Mouse (Mus musculus) neural tube, embryonic 14.5 days (tissue): ENCODE measurements around the gene Erg. TPM values are rescaled to one million over a fixed set of nuclear protein-coding genes. Genes with fewer than 3 reads are reported as not detected.

Experiments used
- ATAC-seq: fragments of 200-750 bp; cut with Nextera tagmentation; 2 replicates; pipeline ENCODE4 v1.8.0; 2017; ENCODE audit warnings: low read depth, mild to moderate bottlenecking, moderate TSS enrichment, moderate library complexity
- H3K27ac ChIP-seq: fragments of 300-500 bp; sonication (generic); 2 replicates; pipeline ENCODE4 v1.5.1; 2014; ENCODE audit warnings: low read depth, mild to moderate bottlenecking, control low read depth, low read length, moderate library complexity, mixed read lengths
- H3K27me3 ChIP-seq: fragments of 300-500 bp; sonication (generic); 2 replicates; pipeline ENCODE4 v1.6.1; 2014; ENCODE audit warnings: low read length; ENCODE audit not compliant: control insufficient read depth, insufficient read depth
- H3K36me3 ChIP-seq: fragments of 300-500 bp; sonication (generic); 2 replicates; pipeline ENCODE4 v1.6.1; 2014; ENCODE audit warnings: low read length, mixed read lengths; ENCODE audit not compliant: control insufficient read depth, insufficient read depth
- H3K4me1 ChIP-seq: fragments of 300-500 bp; sonication (generic); 2 replicates; pipeline ENCODE4 v1.6.1; 2014; ENCODE audit warnings: low read length; ENCODE audit not compliant: control insufficient read depth, insufficient read depth
- H3K4me2 ChIP-seq: fragments of 300-500 bp; sonication (generic); 2 replicates; pipeline ENCODE4 v1.6.1; 2014; ENCODE audit warnings: mild to moderate bottlenecking, low read depth, low read length, control low read depth
- H3K4me3 ChIP-seq: fragments of 300-500 bp; sonication (generic); 2 replicates; pipeline ENCODE4 v1.5.1; 2014; ENCODE audit warnings: low read depth, low read length, control low read depth, mixed read lengths
- H3K9ac ChIP-seq: fragments of 300-500 bp; sonication (generic); replicated peaks from 2 replicates; pipeline ENCODE4 v1.6.1; 2014; ENCODE audit warnings: low read depth, mild to moderate bottlenecking, control low read depth, low read length, mixed read lengths
- H3K9me3 ChIP-seq: fragments of 300-500 bp; sonication (generic); 2 replicates; pipeline ENCODE4 v1.6.1; 2016; ENCODE audit warnings: low read length; ENCODE audit not compliant: control insufficient read depth
- WGBS: fragments of 180-500 bp; shearing (Covaris S2); extraction: QIAGEN DNeasy Blood & Tissue Kit; methylation state at CpG from one replicate; pipeline ENCODE4 v1.1.7; 2014; 5-methylcytosine and 5-hydroxymethylcytosine counted together
- polyA plus RNA-seq: library from polyadenylated mRNA; unstranded; fragments of >200 nt; fragmentation: Nextera tagmentation; extraction: Ambion mirVana; gene quantifications from 2 replicates; pipeline ENCODE4 v1.2.1, GENCODE M21; 2014

Gene Erg
- polyA plus RNA-seq, 1 experiment from 2014 or later: 0.95 TPM

- WGBS: 97% methylated on average over 5 of the region's 5 CpGs
- Histone ChIP-seq H3K4me1 (no peaks in the 10 kb centered on the region), H3K27me3 (no peaks in the 10 kb centered on the region), H3K9me3 (no peaks in the 10 kb centered on the region), H3K9ac (no peak overlapping the region), H3K36me3 (no peaks in the 10 kb centered on the region), H3K4me3 (no peak overlapping the region), H3K4me2 (no peak overlapping the region), H3K27ac (no peak overlapping the region)
- ATAC-seq: no peak
Measured at GRCm38 (mm10) chr16:95388292-95388691, 198.1 kb downstream of the Erg start.

- Histone ChIP-seq H3K4me2 (no peak overlapping the region), H3K4me1 (no peaks in the 10 kb centered on the region), H3K9ac (no peak overlapping the region), H3K4me3 (no peak overlapping the region), H3K36me3 (no peaks in the 10 kb centered on the region), H3K27me3 (no peaks in the 10 kb centered on the region), H3K9me3 (no peaks in the 10 kb centered on the region), H3K27ac (no peak overlapping the region)
- 89% methylated on average over 2 of the region's 2 CpGs for WGBS
- ATAC-seq: no peak
Measured at GRCm38 (mm10) chr16:95387008-95387407, 199.4 kb downstream of the Erg start.

- H3K4me2 ChIP-seq: no peak overlapping the region
- no peaks in the 10 kb centered on the region for H3K4me1 ChIP-seq
- H3K4me3 ChIP-seq: no peak overlapping the region
- no peak for ATAC-seq
- no peaks in the 10 kb centered on the region for H3K9me3 ChIP-seq
- H3K9ac ChIP-seq: no peak overlapping the region
- 91% methylated on average over 7 of the region's 7 CpGs for whole genome bisulfite sequencing
- H3K36me3 ChIP-seq: no peaks in the 10 kb centered on the region
- H3K27me3 ChIP-seq: no peaks in the 10 kb centered on the region
- H3K27ac ChIP-seq: no peak overlapping the region
Measured at GRCm38 (mm10) chr16:95385299-95385973, 201.0 kb downstream of the Erg start.

GRCm38 (mm10) chr16:95384590-95385148, 201.7 kb downstream of the Erg start:
- no peaks in the 10 kb centered on the region for H3K36me3 ChIP-seq
- H3K27ac ChIP-seq: no peak overlapping the region
- 92% methylated on average over 9 of the region's 9 CpGs for WGBS
- ATAC-seq: no peak
- no peaks in the 10 kb centered on the region for H3K9me3 ChIP-seq
- H3K4me1 ChIP-seq: no peaks in the 10 kb centered on the region
- no peaks in the 10 kb centered on the region for H3K27me3 ChIP-seq
- no peak overlapping the region for H3K9ac ChIP-seq
- H3K4me2 ChIP-seq: no peak overlapping the region
- H3K4me3 ChIP-seq: no peak overlapping the region

- H3K4me2 ChIP-seq: no peak overlapping the region
- WGBS: 84% methylated on average over 5 of the region's 5 CpGs
- no peaks in the 10 kb centered on the region for H3K27me3 ChIP-seq
- no peaks in the 10 kb centered on the region for H3K9me3 ChIP-seq
- H3K36me3 ChIP-seq: no peaks in the 10 kb centered on the region
- H3K27ac ChIP-seq: no peak overlapping the region
- ATAC-seq: no peak
- H3K9ac ChIP-seq: no peak overlapping the region
- no peaks in the 10 kb centered on the region for H3K4me1 ChIP-seq
- H3K4me3 ChIP-seq: no peak overlapping the region
Measured at GRCm38 (mm10) chr16:95382251-95382650, 204.1 kb downstream of the Erg start.

GRCm38 (mm10) chr16:95376834-95377233, 209.6 kb downstream of the Erg start:
- Histone ChIP-seq H3K4me2 (no peak overlapping the region), H3K36me3 (no peaks in the 10 kb centered on the region), H3K27me3 (no peaks in the 10 kb centered on the region), H3K4me1 (peaks cover 9% of the 10 kb centered on the region), H3K9me3 (no peaks in the 10 kb centered on the region), H3K27ac (no peak overlapping the region; the same call in 1 of the 2 replicates), H3K4me3 (no peak overlapping the region), H3K9ac (no peak overlapping the region)
- no peak for ATAC-seq
- WGBS: 64% methylated on average over 7 of the region's 7 CpGs

- 53% methylated on average over 11 of the region's 11 CpGs for WGBS
Measured at GRCm38 (mm10) chr16:95376364-95376763, 210.0 kb downstream of the Erg start.

GRCm38 (mm10) chr16:95374646-95375045, 211.7 kb downstream of the Erg start:
- no peaks in the 10 kb centered on the region for H3K36me3 ChIP-seq
- no peak overlapping the region for H3K9ac ChIP-seq
- ATAC-seq: no peak
- 85% methylated on average over 4 of the region's 4 CpGs for WGBS
- H3K9me3 ChIP-seq: no peaks in the 10 kb centered on the region
- no peak overlapping the region for H3K27ac ChIP-seq
- H3K4me3 ChIP-seq: no peak overlapping the region
- no peak overlapping the region for H3K4me2 ChIP-seq
- no peaks in the 10 kb centered on the region for H3K27me3 ChIP-seq
- peaks cover 9% of the 10 kb centered on the region for H3K4me1 ChIP-seq

More at GRCm38 (mm10) chr16:95376364-95376763, 210.0 kb downstream of the Erg start:
- Histone ChIP-seq H3K27ac (peak overlapping the region; percentile 34; the same call in 1 of the 2 replicates), H3K9ac (no peak overlapping the region), H3K4me2 (no peak overlapping the region), H3K9me3 (no peaks in the 10 kb centered on the region), H3K4me1 (peaks cover 9% of the 10 kb centered on the region), H3K27me3 (no peaks in the 10 kb centered on the region), H3K4me3 (no peak overlapping the region), H3K36me3 (no peaks in the 10 kb centered on the region)
- no peak for ATAC-seq

- Histone ChIP-seq H3K9me3 (no peaks in the 10 kb centered on the region), H3K4me3 (no peak overlapping the region), H3K27me3 (no peaks in the 10 kb centered on the region), H3K9ac (no peak overlapping the region), H3K27ac (no peak overlapping the region), H3K4me1 (peaks cover 9% of the 10 kb centered on the region), H3K36me3 (no peaks in the 10 kb centered on the region), H3K4me2 (no peak overlapping the region)
- whole genome bisulfite sequencing: 93% methylated on average over 9 of the region's 9 CpGs
- ATAC-seq: no peak
Measured at GRCm38 (mm10) chr16:95372960-95373359, 213.4 kb downstream of the Erg start.
